Mouse (Mus musculus) B cell, adult 2 months (primary cell): ENCODE data around the gene Siah2.

Experiments
- DNase-seq, 2 experiments: peaks; one replicate each; pipeline ENCODE4 v3.0.0; 2022

The Siah2 gene

DNA sequence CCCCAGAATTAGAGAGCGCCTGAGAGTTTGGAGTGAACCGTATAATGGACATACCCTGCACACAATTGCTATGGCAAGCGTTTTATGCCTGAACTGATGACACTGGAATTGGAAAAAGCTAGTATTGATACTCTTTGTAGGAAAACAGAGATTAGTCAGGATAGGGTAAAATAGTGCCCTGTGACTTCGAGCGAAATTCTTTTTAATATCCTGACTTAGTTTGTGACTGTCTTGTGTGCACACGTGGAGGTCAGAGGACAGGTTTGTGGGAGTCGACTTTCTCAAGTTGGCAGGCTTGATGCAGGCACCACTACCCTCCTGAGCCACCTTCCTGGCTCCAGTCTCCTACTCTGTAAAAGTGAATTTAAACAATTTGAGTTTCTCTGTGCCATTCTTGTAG is 1.1 kb upstream of the Siah2 start:
- no peak for DNase-seq

DNA sequence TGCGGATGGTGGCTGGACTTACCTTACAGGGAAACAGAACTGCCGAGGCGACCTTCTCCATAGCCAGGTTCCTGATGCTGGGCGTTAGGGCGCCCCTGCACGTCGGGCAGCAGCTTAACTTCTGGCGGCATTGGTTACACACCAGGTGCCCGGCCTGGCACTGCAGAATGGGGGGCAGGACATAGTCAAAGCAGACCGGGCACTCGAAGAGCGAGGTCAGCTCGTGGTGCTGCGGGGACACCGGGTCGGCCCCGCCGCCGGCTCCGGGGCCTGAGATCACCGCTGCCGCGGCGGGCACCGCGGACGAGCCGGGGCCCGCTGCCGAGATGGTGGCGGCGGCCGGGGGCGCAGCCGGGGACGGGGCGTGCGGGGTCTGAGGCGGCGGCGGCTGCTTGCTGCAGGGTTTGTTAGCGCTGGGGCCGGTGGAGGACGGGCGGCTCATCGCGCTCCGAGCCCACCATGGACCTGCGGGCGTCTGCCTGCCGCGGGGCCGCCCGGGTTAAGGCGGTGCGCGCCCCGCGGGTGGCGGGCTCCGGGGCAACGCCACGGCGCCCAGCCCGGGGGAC is 743 bp downstream of the Siah2 start:
- DNase-seq, result peak; percentile 60 to 63

DNA sequence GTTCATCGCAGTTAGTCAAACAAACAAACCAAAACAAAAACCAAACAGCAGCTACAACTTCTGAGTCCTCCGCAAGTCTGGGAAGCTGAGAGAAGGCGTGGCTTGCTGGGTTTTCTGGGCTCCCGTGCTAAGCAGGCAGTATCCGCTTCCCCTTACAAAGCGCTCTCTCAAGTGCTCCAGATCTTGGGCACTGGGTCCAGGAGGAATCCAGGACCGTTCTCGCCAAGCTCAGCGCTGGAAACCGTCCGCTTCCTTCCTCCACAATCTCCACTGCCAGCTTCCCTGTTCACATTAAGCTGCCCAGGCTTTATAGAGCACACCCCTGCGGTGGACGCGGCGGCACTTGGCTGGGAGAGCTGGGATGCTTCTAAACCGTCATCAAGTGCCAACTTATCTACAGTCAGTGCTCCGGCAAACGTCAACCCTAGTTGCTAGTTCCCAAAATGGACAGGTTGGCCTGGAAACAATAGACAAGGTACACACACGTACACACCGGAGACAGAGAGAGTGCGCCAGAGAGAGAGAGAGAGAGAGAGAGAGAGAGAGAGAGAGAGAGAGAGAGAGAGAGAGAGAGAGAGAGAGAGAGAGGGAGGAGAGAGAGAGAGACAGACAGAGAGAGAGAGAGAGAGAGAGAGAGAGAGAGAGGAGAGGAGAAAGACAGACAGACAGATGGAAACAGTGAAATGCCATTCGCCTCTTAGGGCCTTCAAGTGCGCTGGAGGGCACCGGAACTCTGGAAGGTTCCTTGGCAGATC is 1.4 kb downstream of the Siah2 start:
- peak; percentile 60 to 63 for DNase-seq

DNA sequence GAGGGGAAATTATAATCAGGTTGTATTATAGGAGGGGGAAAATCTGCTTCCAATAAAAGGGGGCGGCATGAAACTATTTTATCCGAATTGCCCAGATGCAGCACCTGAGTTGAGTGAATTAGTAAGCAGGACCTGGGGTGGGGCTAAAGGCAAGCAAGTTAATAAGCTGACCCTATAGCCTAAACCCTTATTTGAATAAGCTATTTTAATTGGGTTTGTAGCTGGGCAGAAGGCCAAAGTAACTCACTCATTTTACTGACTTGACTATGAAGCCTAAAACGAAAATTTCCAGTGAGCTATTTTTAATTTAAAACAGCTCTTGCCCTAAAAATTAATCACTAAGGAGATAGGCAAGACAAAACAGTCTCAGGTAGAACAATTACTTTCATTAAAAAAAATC is 2.5 kb downstream of the Siah2 start:
- no peak for DNase-seq

DNA sequence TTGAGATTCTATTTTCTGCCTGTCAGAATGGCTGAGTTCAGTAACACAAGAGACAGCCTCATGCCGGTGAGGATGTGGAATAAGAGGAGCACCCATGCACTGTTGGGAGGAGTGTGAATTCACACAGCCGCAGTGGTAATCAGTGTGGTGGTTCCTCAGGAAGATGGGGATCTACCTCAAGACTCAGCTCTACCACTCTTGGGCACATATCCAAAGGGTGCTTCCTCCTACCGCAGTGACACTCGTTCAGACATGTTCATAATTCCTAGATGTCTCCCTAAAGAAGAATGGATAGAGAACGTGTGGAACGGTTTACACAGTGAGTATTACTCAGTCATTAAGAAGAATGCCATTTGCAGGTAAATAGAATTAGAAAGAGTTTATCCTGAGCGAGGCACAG is 3.1 kb downstream of the Siah2 start:
- no peak for DNase-seq

DNA sequence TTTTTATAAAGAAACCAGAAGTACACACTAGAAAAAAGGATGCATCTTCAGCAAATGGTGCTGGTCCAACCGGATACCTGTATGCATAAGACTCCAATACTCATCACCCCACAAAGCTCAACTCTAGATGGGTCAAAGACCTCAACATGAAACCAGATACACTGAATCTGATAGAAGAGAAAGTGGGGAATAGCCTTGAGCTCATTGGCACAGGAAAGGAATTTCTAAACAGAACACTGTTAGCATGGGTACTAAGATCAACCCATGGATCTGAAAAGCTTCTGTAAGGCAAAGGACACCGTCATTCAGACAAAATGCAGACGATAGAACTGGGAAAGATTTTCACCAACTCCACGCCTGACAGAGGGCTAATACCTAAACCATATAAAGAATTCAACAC is 3.6 kb downstream of the Siah2 start:
- no peak for DNase-seq

DNA sequence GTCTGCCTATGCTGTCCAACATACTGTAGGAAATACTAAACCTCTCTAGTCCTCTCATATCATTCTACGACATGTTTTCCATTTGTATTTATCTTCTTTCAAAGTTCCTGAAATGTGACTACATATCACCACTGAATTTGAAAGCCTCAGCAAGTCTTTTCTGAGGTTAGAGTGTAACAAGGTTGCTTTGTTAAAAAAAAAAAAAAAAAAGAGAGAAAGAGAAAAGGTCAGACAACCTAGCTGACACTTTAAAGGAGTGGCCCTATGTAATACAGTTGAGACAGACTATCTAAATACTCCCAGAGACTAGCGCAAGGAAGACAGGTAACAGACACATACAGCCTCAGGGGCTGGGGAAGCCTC is 5.3 kb downstream of the Siah2 start:
- DNase-seq, result no peak

DNA sequence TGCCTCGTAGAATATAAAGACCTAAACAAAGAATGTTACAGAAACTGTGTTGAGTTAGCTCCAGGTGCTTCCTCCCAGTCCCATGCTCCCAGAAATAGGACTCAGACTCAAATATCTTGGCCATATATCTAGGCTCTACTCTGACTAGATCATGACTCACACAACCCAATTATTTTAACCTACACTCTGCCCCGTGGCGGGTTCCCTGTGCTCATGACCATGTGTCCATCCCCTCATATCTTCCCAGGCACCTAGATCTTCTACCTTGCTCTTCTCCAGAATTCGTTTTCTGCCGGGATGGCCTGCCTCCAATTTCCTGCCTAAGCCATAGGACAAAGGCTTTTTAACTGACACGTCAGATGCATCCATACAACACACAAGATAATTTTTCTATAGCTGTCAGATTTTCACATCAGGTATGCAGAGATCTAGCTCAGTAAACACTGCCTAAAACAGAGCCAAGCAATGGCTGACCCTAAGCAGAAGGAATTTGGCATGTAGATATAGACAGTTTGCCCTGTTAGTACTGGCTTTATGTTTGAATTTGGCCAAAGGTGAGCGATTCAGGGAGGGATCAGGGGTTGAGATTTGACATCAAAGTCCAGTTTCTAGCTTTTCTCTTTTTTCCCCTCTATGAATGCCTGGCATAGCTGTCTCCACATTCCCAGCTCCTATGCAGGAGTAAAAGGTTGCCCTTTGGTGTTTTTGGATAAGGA is 5.8 kb downstream of the Siah2 start:
- DNase-seq, result no peak

DNA sequence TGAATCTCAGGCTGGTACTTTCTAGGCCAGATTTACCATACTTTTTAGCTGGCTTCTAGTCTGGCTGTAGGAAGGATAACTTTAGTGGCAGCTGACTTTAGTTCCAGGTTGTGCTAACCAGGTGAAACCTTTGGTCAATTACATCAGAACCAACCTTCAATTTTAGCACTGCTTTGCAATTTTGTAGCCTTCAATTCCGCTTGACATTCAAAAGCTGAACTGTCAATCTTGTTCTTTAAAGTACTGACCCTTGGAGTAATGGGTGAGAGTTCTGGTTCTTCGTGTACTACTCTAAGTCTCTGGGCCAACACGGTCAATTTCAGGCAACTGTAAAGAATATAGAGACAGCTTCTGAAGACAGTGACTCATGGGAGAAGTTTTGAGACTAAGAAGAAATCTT is 6.8 kb downstream of the Siah2 start:
- no peak for DNase-seq

DNA sequence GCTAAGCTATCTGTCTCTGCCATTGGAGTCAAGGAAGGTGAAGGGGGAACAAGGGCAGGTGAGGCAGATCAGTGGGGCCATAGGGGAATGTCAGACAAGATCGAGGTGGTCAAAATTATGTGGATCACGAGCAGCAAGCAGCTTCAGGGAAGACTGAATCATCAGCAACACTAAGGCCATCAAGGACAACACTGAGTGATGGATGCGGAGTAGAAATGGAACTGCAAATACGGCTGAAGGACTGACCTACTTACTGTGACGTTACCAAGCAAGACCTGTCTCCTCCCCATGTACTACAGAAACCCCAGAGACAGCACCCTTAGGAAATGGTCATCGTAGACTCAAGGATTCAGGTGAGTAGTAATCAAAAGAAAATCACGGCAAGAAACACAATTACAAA is 8.9 kb downstream of the Siah2 start:
- DNase-seq, result no peak

DNA sequence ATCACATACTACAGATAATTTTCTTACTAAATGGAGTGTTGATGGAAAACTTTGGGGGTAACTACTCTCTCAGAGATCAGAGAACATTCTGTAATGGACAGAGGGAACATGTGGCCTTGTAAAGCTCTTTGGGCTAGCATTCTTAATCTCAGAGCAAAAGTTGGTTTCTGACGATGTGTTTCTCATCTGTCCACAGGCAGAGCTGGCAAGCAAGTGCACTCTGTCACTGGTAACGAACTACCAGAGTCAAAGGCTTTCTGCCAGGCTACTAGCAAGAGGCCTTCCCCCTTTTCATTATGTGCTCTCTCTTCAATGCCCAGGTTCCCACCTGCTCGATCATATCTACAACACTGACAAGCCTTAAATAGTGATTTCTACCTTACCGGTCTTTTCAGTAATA is 9.9 kb downstream of the Siah2 start:
- no peak for DNase-seq

DNA sequence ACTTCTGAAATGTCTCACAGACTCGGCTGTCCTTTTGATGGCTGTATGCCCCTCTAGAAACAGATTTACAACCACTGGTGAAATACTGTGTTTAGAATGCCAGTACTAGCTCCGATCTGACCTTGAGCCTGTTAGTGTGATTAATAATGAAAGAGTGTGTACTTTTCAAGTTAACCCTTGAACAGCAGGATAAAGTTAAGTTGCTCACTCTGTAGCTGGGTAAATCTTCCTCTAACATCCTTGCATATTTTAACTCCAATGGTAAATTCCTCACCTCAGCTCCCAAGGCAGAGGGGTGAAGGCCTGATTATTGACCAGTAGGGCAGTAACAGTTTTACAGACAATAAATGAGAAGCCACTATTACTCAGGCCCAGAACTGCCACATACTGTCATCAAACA is 10.4 kb downstream of the Siah2 start:
- DNase-seq, result no peak

DNA sequence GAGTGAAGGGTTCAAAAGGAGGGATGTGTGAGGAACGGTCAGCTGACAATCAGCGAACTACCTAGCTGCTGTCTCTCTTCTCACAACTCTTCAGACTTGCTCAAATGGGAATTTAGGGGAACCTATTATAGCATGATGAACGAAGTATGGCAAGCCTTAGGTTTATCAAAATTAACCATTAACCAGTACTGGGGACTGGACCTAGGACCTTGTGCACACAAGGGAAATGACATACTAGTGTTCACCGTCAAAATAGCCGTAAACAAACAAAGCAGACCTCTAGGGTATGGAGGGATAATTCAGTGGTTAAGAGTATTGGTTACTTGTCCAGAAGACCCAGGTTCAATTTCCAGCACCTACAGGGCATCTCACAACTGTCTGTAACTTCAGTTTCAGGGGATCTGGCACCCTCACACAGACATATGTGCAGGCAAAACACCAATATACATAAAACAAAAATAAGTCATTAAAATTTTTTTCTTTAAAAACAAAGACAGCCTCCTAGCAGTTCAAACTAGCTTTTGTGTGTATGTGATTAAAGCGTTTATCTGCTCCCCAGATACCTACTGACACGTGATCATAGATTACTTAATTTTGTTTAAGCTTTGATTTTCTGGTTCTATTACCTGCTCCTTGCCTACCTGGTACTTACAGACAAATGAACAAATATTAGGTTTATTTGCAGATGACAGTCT is 11.1 kb downstream of the Siah2 start:
- no peak for DNase-seq

DNA sequence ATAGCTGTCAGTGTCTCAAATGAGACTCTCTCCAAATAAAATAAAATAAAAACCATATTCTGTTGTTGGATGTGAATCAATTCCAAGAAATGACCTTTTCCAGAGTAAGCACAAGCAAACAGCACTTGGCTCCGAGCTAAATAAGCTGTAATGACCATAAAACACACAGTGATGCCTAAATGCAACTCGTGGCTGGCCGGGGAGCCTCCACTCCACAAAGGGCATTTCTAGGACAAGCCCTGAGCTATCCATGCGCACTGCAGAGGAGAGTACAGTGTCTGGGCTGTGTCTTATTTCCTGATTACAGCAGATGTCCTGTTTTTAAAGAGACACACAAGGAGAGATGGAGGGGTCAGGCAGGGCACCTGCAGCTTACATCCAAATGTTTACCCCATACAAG is 12.2 kb downstream of the Siah2 start:
- DNase-seq, result no peak

DNA sequence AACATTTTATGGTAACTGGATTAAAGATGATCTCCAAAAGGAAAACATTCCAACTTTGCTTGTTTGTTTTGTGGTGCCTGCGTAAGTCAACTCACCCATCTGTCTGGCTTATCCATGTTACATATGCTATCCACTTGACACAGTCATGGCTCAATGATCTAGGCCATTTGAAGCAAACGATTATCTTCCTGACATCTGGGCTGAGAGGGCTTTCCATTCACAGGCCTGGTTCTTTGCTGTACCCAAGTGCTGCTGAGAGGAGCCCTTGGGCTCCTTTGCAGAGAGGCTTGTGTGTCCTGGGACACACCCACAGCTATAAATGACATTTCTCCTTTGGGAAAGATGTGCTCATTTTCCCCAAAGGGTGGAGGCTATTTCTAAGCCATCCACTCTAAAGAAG is 13.3 kb downstream of the Siah2 start:
- DNase-seq, result no peak

DNA sequence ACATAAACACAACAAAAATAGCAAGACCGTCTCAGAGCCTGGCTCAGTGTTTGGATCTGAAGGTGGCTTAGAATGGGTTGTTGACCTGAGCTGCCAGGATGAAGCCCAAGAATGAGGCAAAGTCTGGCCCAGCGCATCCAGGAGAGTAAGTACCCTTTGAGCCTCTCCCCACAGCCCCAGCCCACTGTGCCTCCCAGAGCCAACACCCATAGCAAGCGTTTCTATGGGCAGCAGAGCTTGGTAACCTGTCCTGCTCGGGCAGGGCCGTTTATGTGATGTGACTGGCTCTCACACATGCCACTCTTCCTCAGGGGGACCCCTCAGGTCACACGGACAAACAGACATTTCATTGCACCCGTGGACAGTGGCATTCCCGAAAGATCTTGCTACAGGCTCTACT is 13.8 kb downstream of the Siah2 start:
- no peak for DNase-seq

DNA sequence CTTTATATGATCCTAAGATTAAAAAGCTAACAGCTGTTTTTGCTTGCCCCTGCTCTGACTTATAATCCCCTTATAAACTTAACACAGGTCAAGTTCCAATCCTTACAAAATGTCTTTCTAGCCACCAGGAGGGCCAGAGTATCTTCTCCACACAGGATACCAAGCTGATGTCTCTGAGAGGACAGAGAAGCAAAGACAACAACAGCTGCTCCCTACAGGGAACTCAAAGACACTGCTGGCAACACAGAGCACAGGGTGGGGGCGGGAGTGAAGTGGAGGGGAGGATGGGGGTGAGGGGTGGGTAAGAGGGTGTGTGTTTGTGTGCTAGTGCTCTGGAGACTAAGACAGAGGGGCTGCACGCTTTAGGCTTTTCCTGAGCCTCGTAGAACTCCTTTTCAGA is 14.6 kb downstream of the Siah2 start:
- DNase-seq, result no peak

DNA sequence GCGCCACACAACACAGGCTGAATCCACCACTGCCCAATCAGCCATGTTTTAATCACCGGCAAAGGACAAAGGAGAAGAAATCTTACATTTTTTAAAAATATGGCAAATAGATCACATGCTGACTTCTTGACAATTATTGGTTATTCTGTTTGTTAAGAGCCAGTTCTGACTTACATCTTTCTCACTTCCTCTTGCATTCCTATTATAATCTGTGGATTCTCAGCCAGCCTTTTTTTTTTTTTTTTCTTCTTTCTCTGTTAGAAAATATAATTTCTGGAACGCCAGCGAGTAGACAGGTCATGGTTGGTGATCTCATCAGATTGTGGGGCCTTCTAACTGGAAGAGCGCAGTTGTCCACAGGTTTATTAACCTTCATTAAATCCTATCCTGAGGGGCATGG is 18.9 kb downstream of the Siah2 start:
- no peak for DNase-seq

DNA sequence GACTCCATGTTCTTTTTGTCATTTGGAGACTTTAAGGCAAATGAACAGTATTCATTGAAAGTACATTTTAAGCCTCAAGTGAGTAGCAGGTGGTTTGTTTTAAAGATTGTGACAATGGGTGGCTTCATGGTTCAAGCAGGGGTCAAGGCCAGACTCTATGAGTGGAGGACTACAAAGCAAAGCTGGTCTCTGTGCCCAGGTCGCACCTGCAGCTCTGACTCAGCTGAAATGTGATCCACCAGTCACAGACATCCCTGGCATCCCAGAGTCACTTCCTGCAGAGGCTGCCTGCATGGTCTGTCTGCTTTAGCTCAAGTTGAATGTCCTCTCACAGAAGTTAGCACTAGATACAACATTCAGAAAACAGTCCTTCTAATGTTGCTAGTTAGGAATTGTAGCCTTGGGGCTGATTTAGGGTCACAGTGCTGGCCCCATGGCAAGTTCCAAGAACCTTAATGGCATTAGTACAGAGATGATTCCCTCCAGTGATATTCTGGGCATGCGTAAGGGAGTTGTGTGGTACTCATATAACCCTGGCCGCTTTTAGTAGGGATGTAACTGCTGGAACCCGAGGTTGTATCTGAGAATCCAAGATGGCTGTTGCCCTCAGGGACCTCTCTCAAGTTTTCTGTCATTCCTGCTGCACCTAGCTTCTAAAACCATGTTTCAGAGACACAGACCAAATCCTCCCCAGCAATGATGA is 19.6 kb downstream of the Siah2 start:
- DNase-seq, result no peak

DNA sequence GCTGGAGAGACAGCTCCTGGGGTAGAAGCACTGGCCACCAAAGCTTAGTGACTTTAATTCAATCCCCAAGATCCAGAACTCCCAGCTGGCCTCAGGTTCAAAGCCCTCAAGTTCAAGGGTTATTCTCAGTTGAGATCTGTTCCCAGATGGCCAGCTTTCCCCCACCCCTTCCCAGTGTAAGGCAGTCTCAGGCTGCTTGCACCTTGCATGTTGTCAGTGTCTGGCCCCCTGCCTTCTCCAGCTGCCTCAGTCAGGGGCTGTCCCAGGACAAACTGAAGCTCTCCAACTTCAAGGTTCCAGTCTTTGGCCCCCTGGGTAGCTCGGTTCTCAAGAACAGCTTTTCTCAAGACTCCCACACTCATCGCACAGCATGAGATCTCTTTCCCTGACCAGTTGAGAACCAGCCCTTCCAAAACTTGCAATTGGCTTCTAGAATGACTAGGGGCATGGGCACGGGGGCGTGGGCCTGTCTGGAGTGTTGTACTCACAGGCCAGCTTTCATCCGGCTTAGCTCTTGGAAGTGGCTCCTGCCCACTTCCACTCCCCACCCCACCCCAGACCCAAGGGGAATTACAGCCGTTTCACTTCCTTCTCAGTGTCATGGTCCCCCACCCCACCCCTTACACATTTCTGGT is 20.5 kb downstream of the Siah2 start:
- DNase-seq, result peak; percentile 57 to 65

DNA sequence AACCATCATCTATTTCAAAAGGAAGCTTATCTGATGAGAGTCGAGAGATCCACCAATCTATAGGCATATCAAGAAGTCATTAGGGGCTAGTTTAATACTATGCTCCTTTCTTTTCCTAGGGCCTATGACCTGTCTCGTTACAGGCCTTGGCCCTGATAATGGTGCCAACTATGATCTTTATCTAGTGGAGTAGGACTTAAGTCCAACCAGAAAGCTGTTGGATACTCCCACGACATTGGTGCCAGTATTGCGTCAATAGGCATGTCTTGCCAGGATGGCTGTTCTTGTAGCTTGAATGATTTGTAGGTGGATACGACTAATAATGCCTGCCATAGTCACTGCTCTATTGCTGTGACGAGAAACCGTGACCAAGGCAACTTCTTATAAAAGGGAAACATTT is 28.2 kb downstream of the Siah2 start:
- DNase-seq, result no peak

DNA sequence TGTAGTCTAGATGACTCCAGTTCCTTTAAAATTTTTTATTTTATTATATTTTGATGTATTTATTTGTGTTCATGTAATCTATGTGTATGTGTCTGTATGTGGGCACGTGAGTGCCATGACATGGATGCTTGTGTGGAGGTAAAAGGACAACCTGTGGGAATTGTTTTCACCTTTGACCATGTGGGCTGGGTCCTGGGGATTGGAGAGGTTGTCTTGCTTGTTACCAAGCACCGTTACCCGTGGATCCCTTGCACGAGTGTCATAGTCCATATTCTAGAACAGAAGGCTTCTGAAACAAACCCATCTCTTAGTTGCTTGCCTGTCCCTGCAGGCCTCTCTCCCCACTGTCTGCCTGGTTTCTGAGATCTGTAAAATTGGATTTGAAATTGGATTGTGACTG is 31.6 kb downstream of the Siah2 start:
- DNase-seq, result no peak

DNA sequence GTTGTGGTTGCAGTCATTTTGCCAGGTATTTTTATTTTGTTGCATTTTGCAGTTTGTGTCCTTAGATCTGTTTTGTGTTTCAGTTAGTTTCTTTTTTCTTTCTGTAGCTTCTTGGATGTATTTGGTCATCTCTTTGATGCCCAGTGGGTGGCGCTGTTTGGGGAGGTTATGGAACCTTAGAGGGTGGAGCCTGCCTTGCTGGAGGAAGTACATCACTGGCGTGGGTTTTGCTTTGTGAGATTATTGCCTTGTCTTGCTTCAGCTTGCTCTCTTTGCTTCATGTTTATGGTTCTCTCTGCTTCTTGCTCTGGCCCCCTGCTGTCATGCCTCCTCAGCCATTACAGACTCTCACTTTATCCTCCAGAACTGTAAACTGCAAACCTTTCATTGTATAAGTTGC is 34.8 kb downstream of the Siah2 start:
- DNase-seq, result peak; percentile 89 to 91
